Mouse (Mus musculus) neural tube, embryonic 11.5 days (tissue): ENCODE measurements around the gene Flt3. TPM values are rescaled to one million over a fixed set of nuclear protein-coding genes. Genes with fewer than 3 reads are reported as not detected.

Experiments used
- ATAC-seq: fragments of 200-750 bp; cut with Nextera tagmentation; 2 replicates; pipeline ENCODE4 v1.8.0; 2017; ENCODE audit warnings: moderate number of reproducible peaks, mild to moderate bottlenecking, moderate TSS enrichment, moderate library complexity; ENCODE audit not compliant: insufficient read depth, low FRiP score, low TSS enrichment
- DNase-seq: peaks from one replicate; pipeline ENCODE4 v3.0.0-alpha.2; 2015; ENCODE audit warnings: low spot score
- H3K27ac ChIP-seq: fragments of 300-500 bp; sonication (generic); 2 replicates; pipeline ENCODE4 v1.5.1; 2014; ENCODE audit warnings: low read depth, mild to moderate bottlenecking, low read length
- H3K27me3 ChIP-seq: fragments of 300-500 bp; sonication (generic); 2 replicates; pipeline ENCODE4 v1.6.1; 2014; ENCODE audit warnings: mild to moderate bottlenecking, low read length, mixed read lengths; ENCODE audit not compliant: control insufficient read depth, insufficient read depth
- H3K36me3 ChIP-seq: fragments of 300-500 bp; sonication (generic); 2 replicates; pipeline ENCODE4 v1.6.1; 2014; ENCODE audit warnings: mild to moderate bottlenecking, low read length, moderate library complexity, mixed read lengths; ENCODE audit not compliant: control insufficient read depth, insufficient read depth
- H3K4me1 ChIP-seq: fragments of 300-500 bp; sonication (generic); 2 replicates; pipeline ENCODE4 v1.6.1; 2014; ENCODE audit warnings: low read length, mixed read lengths; ENCODE audit not compliant: control insufficient read depth, insufficient read depth
- H3K4me2 ChIP-seq: fragments of 300-500 bp; sonication (generic); 2 replicates; pipeline ENCODE4 v1.6.1; 2014; ENCODE audit warnings: low read depth, mild to moderate bottlenecking, moderate library complexity
- H3K4me3 ChIP-seq: fragments of 300-500 bp; sonication (generic); 2 replicates; pipeline ENCODE4 v1.5.1; 2014; ENCODE audit warnings: low read depth, low read length
- H3K9ac ChIP-seq: fragments of 300-500 bp; sonication (generic); 2 replicates; pipeline ENCODE4 v1.6.1; 2014; ENCODE audit warnings: mild to moderate bottlenecking, low read length
- H3K9me3 ChIP-seq: fragments of 300-500 bp; sonication (generic); 2 replicates; pipeline ENCODE4 v1.6.1; 2016; ENCODE audit warnings: low read length; ENCODE audit not compliant: control insufficient read depth
- WGBS: fragments of 180-500 bp; shearing (Covaris S2); extraction: QIAGEN DNeasy Blood & Tissue Kit; methylation state at CpG from one replicate; pipeline ENCODE4 v1.1.7; 2014; 5-methylcytosine and 5-hydroxymethylcytosine counted together
- polyA plus RNA-seq: library from polyadenylated mRNA; unstranded; fragments of >200 nt; fragmentation: Nextera tagmentation; extraction: Ambion mirVana; gene quantifications from 2 replicates; pipeline ENCODE4 v1.2.1, GENCODE M21; 2014

Gene Flt3
- polyA plus RNA-seq, 1 experiment from 2014 or later = 0.21 TPM

GRCm38 (mm10) chr5:147299255-147300000, 100.9 kb downstream of the Flt3 start:
- ATAC-seq (peak; percentile 72), DNase-seq (peak; percentile 87)
- 0 out of 2 replicates have a peak overlapping the region, but pooled peaks have one; percentile 6 for H3K4me3 ChIP-seq
- no peaks in the 10 kb centered on the region; the same call in 1 of the 2 replicates for H3K4me1 ChIP-seq
- H3K9ac ChIP-seq = no peak overlapping the region
- peak overlapping the region; percentile 37 for H3K4me2 ChIP-seq
- peaks cover 77% of the 10 kb centered on the region for H3K27me3 ChIP-seq
- under 1% methylated on average over 41 of the region's 41 CpGs for WGBS
- no peaks in the 10 kb centered on the region for H3K36me3 ChIP-seq
- no peak overlapping the region for H3K27ac ChIP-seq
- no peaks in the 10 kb centered on the region for H3K9me3 ChIP-seq

DNA sequence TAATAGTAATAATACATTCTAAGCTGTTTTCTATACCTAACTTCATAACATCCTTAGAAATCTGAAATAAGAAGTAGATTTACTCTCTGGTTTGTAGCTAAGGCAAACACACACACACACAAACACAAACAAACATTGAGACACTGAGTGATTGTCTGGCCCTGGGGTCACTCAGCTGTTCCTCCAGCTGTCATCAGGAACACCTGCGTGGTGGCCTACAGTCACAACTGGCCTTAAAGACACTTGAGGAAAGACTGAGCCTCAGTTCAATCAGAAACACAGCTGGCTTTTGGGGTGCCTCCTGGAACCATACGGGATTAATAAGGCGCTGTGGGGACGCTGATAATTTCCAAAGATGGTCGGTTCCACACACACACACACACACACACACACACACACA, 103.0 kb downstream of the Flt3 start:
- WGBS = 72% methylated on average over 5 of the region's 5 CpGs

GRCm38 (mm10) chr5:147294121-147294520, 106.2 kb downstream of the Flt3 start:
- H3K9ac ChIP-seq = no peak overlapping the region
- 24% methylated on average over 20 of the region's 20 CpGs for WGBS
- no peak overlapping the region for H3K4me3 ChIP-seq
- peak; percentile 61 for DNase-seq
- no peak overlapping the region for H3K27ac ChIP-seq
- no peaks in the 10 kb centered on the region for H3K9me3 ChIP-seq
- peaks cover 35% of the 10 kb centered on the region for H3K27me3 ChIP-seq
- no peaks in the 10 kb centered on the region for H3K36me3 ChIP-seq
- no peaks in the 10 kb centered on the region; the same call in 1 of the 2 replicates for H3K4me1 ChIP-seq
- H3K4me2 ChIP-seq = no peak overlapping the region
- no peak for ATAC-seq

More for the DNA sequence above, 103.0 kb downstream of the Flt3 start:
- no peaks in the 10 kb centered on the region for H3K9me3 ChIP-seq
- no peak overlapping the region for H3K4me2 ChIP-seq
- DNase-seq = no peak
- no peak overlapping the region for H3K4me3 ChIP-seq
- no peak overlapping the region for H3K27ac ChIP-seq
- no peaks in the 10 kb centered on the region for H3K36me3 ChIP-seq
- H3K4me1 ChIP-seq = no peaks in the 10 kb centered on the region; the same call in 1 of the 2 replicates
- peaks cover 66% of the 10 kb centered on the region for H3K27me3 ChIP-seq
- no peak overlapping the region for H3K9ac ChIP-seq
- no peak for ATAC-seq

DNA sequence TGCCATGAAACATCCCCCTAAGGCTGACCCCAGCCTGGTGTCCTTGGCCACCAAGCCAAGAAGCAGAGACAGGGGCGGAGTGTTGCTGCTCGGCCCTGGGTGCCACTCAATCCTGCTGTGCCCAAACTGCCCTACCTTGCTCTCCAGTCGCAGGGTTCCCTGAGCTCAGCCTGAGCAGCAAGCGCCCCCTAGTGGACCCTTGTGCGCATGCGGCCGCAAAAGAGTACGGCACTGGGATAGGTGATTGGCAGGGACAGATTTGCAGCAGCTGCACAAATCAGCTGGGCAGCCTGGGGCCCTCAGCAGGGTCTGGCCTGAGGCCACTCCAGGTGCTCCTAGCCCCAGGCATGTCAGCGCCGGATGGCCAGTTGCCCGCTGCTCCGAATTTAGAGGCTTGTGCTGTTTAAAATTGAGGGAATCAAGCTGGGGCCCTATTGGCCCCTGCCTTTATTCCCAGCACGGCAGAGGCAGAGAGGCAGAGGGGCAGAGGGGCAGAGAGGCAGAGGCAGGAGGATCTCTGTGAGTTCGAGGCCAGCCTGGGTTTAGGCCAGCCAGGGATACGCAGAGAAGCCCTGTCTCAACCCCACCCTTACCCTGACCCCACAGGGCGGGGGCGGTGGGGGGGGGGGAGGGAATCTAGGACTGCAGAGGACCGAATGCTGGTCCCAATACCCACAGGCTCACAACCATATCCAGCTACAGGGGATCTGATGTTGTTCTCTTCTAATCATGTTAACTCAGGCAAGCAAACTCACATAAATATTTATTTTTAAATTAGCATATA, 107.0 kb downstream of the Flt3 start:
- Histone ChIP-seq H3K9ac (no peak overlapping the region), H3K27ac (no peak overlapping the region), H3K9me3 (no peaks in the 10 kb centered on the region), H3K4me1 (no peaks in the 10 kb centered on the region; the same call in 1 of the 2 replicates), H3K27me3 (peaks cover 28% of the 10 kb centered on the region), H3K4me2 (no peak overlapping the region), H3K36me3 (no peaks in the 10 kb centered on the region), H3K4me3 (no peak overlapping the region)
- 20% methylated on average over 17 of the region's 18 CpGs for WGBS
- peak; percentile 80; the same call in 1 of the 2 replicates for ATAC-seq
- DNase-seq = peak; percentile 87

DNA sequence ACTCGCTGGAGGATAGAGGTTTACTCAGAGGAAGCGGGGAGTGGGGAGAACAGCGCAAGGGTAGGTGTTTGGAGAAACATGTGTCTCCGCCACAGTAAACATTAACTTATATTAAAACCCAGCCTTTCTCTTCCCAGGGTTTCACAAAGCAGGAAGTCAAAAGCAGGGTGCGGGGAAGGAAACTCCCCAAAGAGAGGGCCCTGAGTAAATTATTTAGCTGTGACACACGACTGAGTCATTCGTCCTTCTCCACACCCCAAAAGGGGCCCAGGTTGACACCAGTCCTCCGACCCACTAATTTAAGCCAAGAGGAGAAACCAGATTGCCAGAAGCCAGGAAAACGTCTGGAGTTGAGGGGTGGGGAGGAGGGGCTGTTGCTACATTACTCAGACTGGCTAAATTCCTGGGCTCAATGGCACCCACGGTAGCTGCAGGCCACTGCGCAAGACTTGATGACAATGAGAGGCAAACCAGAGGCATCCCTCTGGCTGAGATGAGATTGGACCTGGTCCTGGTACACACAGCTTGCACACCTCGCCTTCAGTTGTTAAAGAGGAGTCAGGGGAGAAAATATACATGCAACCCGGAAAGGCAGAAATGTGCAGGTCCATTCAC, 107.7 kb downstream of the Flt3 start:
- no peak overlapping the region for H3K4me3 ChIP-seq
- no peak overlapping the region for H3K27ac ChIP-seq
- ATAC-seq (no peak), DNase-seq (no peak)
- no peaks in the 10 kb centered on the region for H3K36me3 ChIP-seq
- no peak overlapping the region for H3K4me2 ChIP-seq
- no peaks in the 10 kb centered on the region; the same call in 1 of the 2 replicates for H3K4me1 ChIP-seq
- no peak overlapping the region for H3K9ac ChIP-seq
- peaks cover 23% of the 10 kb centered on the region for H3K27me3 ChIP-seq
- WGBS = 45% methylated on average over 13 of the region's 13 CpGs
- H3K9me3 ChIP-seq = no peaks in the 10 kb centered on the region

DNA sequence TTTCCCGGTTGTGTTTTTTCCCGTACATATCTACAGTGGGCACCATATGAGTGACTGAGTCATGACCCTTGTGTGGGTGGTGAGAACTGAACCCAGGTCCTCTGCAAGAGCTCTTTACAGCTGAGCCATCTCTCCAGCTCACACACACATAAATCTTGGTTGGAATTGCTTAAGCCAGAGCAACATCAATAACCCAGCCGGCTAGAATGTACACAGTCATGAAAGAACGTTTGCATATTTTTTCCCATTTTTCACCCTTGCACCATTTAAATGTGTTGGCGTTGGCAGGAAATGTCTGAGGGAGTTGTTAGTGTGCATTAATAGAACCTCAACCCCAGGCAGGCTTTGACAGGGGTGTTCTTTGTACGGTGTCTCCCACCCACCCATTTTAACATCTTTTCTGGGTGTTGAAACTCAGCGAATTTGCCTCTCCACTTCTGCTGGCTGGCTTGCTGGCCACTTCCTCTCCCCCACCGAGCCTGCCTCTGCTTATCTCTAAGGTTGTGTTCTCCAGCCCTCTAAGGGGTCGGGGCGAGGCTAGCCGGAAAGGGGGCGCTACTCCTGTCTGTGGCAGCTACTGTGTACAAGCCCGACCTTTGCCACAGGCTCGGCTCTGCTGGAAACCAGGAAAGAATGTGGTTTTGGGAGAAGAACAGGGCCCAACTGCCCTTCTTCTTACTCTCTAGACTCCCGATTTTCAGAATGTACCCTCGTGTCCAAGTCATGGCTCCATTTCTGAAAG, 108.4 kb downstream of the Flt3 start:
- no peaks in the 10 kb centered on the region for H3K36me3 ChIP-seq
- WGBS = 43% methylated on average over 16 of the region's 16 CpGs
- H3K9ac ChIP-seq = no peak overlapping the region
- no peak overlapping the region for H3K27ac ChIP-seq
- no peak for ATAC-seq
- no peaks in the 10 kb centered on the region for H3K9me3 ChIP-seq
- H3K27me3 ChIP-seq = peaks cover 22% of the 10 kb centered on the region
- no peaks in the 10 kb centered on the region; the same call in 1 of the 2 replicates for H3K4me1 ChIP-seq
- no peak overlapping the region for H3K4me2 ChIP-seq
- no peak overlapping the region for H3K4me3 ChIP-seq
- DNase-seq = no peak

- 73% methylated on average over 4 of the region's 4 CpGs for WGBS
- no peak overlapping the region for H3K9ac ChIP-seq
- DNase-seq (no peak), ATAC-seq (no peak)
- no peaks in the 10 kb centered on the region for H3K9me3 ChIP-seq
- peaks cover 14% of the 10 kb centered on the region for H3K27me3 ChIP-seq
- no peak overlapping the region for H3K4me3 ChIP-seq
- no peak overlapping the region for H3K4me2 ChIP-seq
- no peak overlapping the region for H3K27ac ChIP-seq
- H3K4me1 ChIP-seq = no peaks in the 10 kb centered on the region
- no peaks in the 10 kb centered on the region for H3K36me3 ChIP-seq
These were observed 115.9 kb downstream of the Flt3 start for GRCm38 (mm10) chr5:147284365-147284764.
